Mouse (Mus musculus) heart, embryonic 13.5 days (tissue): ENCODE data around the gene Stx4a. TPM values are rescaled to one million over a fixed set of nuclear protein-coding genes. Genes with fewer than 3 reads are reported as not detected.

Source experiments
- ATAC-seq: fragments of 200-750 bp; cut with Nextera tagmentation; 2 replicates; pipeline ENCODE4 v1.8.0; 2017; ENCODE audit warnings: moderate TSS enrichment; ENCODE audit not compliant: insufficient number of reproducible peaks, low FRiP score, low TSS enrichment; ENCODE audit errors: extremely low read depth
- H3K27ac ChIP-seq: fragments of 300-500 bp; sonication (generic); replicated peaks from 2 replicates; pipeline ENCODE4 v1.5.1; 2015; ENCODE audit warnings: moderate library complexity, mild to moderate bottlenecking, inconsistent platforms
- H3K27me3 ChIP-seq: fragments of 300-500 bp; sonication (generic); replicated peaks from 2 replicates; pipeline ENCODE4 v1.6.1; 2015; ENCODE audit warnings: mild to moderate bottlenecking, inconsistent platforms
- H3K36me3 ChIP-seq: fragments of 300-500 bp; sonication (generic); 2 replicates; pipeline ENCODE4 v1.6.1; 2015; ENCODE audit warnings: mild to moderate bottlenecking, inconsistent platforms
- H3K4me1 ChIP-seq: fragments of 300-500 bp; sonication (generic); 2 replicates; pipeline ENCODE4 v1.6.1; 2015; ENCODE audit warnings: inconsistent platforms
- H3K4me2 ChIP-seq: fragments of 300-500 bp; sonication (generic); 2 replicates; pipeline ENCODE4 v1.6.1; 2015; ENCODE audit warnings: inconsistent platforms, mild to moderate bottlenecking, moderate library complexity
- H3K4me3 ChIP-seq: fragments of 300-500 bp; sonication (generic); 2 replicates; pipeline ENCODE4 v1.5.1; 2015; ENCODE audit warnings: moderate library complexity, mild to moderate bottlenecking, inconsistent platforms
- H3K9ac ChIP-seq: fragments of 300-500 bp; sonication (generic); 2 replicates; pipeline ENCODE4 v1.6.1; 2015; ENCODE audit warnings: inconsistent platforms, mild to moderate bottlenecking, moderate library complexity
- H3K9me3 ChIP-seq: fragments of 300-500 bp; sonication (generic); 2 replicates; pipeline ENCODE4 v1.6.1; 2016; ENCODE audit warnings: inconsistent platforms
- WGBS: fragments of 180-500 bp; shearing (Covaris S2); methylation state at CpG from one replicate; pipeline ENCODE4 v1.1.7; 2015; ENCODE audit warnings: mixed read lengths; 5-methylcytosine and 5-hydroxymethylcytosine counted together
- polyA plus RNA-seq: library from polyadenylated mRNA; unstranded; fragments of >200 nt; fragmentation: Nextera tagmentation; extraction: Ambion mirVana; gene quantifications from 2 replicates; pipeline ENCODE4 v1.2.1, GENCODE M21; 2015

Gene Stx4a
- polyA plus RNA-seq, 1 experiment from 2014 or later, result 39.2 TPM

DNA sequence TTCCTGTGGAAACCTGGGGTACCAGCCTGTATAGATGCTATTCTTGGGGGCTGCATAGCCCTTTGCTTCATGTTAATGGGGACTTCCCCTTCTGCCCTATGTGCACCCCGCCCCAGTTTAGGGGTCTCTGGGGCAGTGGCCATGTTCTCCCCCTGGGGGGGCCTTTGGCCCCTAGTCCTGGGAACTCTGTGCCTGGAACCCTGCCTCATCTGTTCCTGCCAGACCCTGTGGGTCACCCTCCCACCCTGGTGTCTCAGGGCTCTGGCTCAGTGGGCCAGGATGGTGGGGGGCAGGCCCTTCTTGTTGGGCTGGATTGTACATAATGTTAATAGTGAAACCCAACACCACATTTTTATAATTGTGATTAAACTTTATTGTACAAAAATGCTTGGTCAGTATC, 24.4 kb upstream of the Stx4a start:
- Histone ChIP-seq H3K36me3 (peaks cover 71% of the 10 kb centered on the region), H3K4me2 (no peak overlapping the region), H3K9me3 (no peaks in the 10 kb centered on the region), H3K9ac (no peak overlapping the region), H3K27ac (no peak overlapping the region), H3K4me3 (no peak overlapping the region), H3K27me3 (no peaks in the 10 kb centered on the region), H3K4me1 (peaks cover 13% of the 10 kb centered on the region)
- no peak for ATAC-seq
- whole genome bisulfite sequencing, result 78% methylated on average over 1 of the region's 1 CpGs

DNA sequence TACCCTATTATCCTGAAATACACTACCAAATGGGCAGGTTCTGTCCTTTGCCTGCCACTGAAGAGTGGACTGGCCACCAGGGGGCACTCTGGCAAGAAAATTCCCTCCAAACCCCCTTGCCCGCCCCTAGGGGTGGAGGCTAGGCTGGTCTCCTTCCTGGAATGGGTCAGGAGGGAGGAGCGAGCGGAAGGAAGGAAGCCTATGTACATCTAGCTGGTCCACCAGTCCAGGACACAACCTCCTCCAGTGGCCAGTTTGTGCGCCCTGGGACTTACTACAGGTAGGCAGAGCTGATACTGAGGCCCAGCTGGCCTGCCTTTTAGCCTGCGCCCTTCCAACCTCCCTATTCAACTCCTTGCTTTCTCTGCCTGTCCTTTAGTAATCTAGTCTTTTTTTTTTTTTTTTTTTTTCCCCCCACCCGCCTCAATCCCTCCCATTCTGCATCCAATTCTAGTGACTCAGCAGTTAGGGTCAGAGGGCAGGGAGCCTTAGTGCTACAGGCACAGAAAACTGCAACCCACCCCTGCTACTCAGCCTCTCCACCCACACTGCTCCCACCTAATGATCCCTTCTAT, 23.6 kb upstream of the Stx4a start, which contains the start of gene Hsd3b7:
Gene Hsd3b7, plus strand, starts transcription at position 170 of the 575 bp plus-strand sequence.
- WGBS, result 28% methylated on average over 6 of the region's 6 CpGs
- peak within 1 kb of the TSS; percentile 62 for H3K4me2 ChIP-seq
- peak; percentile 67; the same call in 1 of the 2 replicates for ATAC-seq
- H3K9ac ChIP-seq, result peak within 1 kb of the TSS; percentile 61
- H3K4me3 ChIP-seq, result peak within 1 kb of the TSS; percentile 41
- H3K27ac ChIP-seq, result peak within 1 kb of the TSS; percentile 37
- H3K9me3 ChIP-seq, result no peaks in the 10 kb centered on the region
- H3K27me3 ChIP-seq, result no peaks in the 10 kb centered on the region
- peaks cover 13% of the 10 kb centered on the region for H3K4me1 ChIP-seq
- peaks cover 64% of the 10 kb centered on the region for H3K36me3 ChIP-seq

DNA sequence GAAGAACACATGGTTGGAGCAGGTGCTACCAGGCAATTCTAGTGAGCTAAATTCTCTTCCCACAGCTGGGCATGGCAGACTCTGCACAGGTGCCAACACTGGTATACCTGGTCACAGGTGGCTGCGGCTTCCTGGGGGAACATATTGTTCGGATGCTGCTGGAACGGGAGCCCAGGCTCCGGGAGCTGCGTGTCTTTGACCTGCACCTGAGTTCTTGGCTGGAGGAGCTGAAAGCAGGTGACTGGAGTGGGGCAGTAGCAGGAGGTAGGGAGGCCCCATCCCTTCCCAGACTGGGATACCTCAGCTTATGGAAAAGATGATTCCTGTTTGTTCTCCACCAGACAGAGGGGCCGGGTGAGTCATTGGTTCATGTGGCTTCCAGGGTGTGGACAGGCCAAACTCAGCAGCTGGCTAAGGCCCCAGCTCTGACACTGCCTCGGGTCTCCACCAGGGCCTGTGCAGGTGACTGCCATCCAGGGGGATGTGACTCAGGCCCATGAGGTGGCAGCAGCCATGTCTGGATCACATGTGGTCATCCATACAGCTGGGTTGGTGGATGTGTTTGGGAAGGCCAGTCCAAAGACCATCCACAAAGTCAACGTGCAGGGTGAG, 23.0 kb upstream of the Stx4a start:
- Histone ChIP-seq H3K36me3 (peaks cover 58% of the 10 kb centered on the region), H3K27ac (peak overlapping the region; percentile 37), H3K9me3 (no peaks in the 10 kb centered on the region), H3K4me2 (peak overlapping the region; percentile 62), H3K4me1 (peaks cover 13% of the 10 kb centered on the region), H3K27me3 (no peaks in the 10 kb centered on the region), H3K9ac (peak overlapping the region; percentile 61), H3K4me3 (peak overlapping the region; percentile 41)
- no peak; the same call in 1 of the 2 replicates for ATAC-seq
- 90% methylated on average over 8 of the region's 8 CpGs for WGBS

GRCm38 (mm10) chr7:127802313-127802712, 21.8 kb upstream of the Stx4a start:
- no peak overlapping the region for H3K27ac ChIP-seq
- peaks cover 46% of the 10 kb centered on the region for H3K36me3 ChIP-seq
- ATAC-seq, result no peak

DNA sequence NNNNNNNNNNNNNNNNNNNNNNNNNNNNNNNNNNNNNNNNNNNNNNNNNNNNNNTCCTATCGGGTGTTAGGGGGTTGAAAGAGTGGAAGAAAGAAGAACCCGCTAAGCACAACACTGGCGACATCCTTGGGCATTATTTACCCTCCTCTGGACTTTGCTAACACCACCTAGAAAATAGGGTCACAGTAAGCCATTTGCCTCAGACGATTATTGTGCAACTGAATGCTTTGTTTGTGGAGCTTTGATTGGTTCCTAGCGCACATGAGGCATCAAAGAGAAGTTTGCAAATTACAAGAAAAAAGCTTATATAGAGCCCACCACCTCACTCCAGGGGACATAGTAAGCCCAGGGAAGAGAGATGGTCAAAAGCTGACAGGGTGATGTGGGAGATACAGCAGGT, 15.3 kb upstream of the Stx4a start:
- WGBS, result 63% methylated on average over 5 of the region's 5 CpGs
- peaks cover 8% of the 10 kb centered on the region; the same call in 1 of the 2 replicates for H3K36me3 ChIP-seq
- H3K27me3 ChIP-seq, result no peaks in the 10 kb centered on the region
- H3K4me1 ChIP-seq, result peaks cover under 1% of the 10 kb centered on the region; the same call in 1 of the 2 replicates
- H3K9me3 ChIP-seq, result no peaks in the 10 kb centered on the region
- no peak overlapping the region for H3K27ac ChIP-seq
- no peak overlapping the region for H3K4me2 ChIP-seq
- no peak overlapping the region for H3K4me3 ChIP-seq
- H3K9ac ChIP-seq, result no peak overlapping the region
- ATAC-seq, result no peak

More at GRCm38 (mm10) chr7:127802313-127802712, 21.8 kb upstream of the Stx4a start:
- Histone ChIP-seq H3K27me3 (no peaks in the 10 kb centered on the region), H3K4me2 (no peak overlapping the region), H3K4me3 (no peak overlapping the region), H3K9me3 (no peaks in the 10 kb centered on the region), H3K4me1 (peaks cover 13% of the 10 kb centered on the region), H3K9ac (no peak overlapping the region)
- 85% methylated on average over 17 of the region's 17 CpGs for WGBS

DNA sequence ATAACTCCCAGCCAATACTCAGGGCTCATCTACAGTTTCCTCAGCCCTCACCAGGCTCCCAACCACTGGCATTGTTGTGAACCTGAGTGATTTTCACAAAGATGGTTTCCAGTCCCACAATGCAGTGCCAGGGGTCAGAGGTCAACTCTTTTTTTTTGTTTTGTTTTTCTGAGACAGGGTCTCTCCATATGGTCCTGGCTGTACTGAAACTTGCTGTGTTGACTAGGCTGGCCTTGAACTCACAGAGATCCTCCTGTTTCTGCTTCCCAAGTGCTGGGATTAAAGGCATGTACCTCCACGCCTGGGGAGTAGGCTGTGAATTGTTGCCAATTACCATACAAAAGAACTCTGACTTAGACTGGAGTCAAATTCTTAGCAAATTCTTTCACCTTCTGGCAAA, 14.2 kb upstream of the Stx4a start:
- H3K27me3 ChIP-seq, result no peaks in the 10 kb centered on the region
- 81% methylated on average over 1 of the region's 1 CpGs for WGBS

DNA sequence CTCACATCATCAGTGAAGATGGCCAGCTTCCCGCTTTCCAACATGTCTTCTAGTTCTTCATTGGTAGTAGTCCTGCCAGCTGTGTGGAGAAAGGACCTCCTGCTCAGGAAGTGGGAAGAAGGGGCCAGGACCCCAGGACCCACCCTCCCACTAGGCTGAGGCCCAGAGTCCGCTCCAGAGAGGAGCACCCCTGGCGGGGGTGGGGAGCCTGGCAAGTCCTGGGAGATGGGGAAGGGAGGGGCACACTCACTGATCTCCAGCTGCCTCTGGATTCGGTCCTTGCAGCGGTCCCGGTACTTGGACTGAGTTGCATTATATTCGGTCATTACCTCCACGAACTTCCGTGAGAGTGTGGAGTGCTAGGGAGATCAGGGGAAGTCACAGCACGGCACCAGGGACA, 13.4 kb upstream of the Stx4a start:
- Histone ChIP-seq H3K9me3 (no peaks in the 10 kb centered on the region), H3K4me3 (no peak overlapping the region), H3K27me3 (no peaks in the 10 kb centered on the region), H3K9ac (no peak overlapping the region), H3K4me2 (no peak overlapping the region), H3K4me1 (peaks cover 11% of the 10 kb centered on the region), H3K27ac (no peak overlapping the region), H3K36me3 (peaks cover 8% of the 10 kb centered on the region; the same call in 1 of the 2 replicates)
- WGBS, result 59% methylated on average over 10 of the region's 10 CpGs
- no peak for ATAC-seq

More for the DNA sequence above, 14.2 kb upstream of the Stx4a start:
- ATAC-seq, result no peak
- Histone ChIP-seq H3K36me3 (peaks cover 8% of the 10 kb centered on the region; the same call in 1 of the 2 replicates), H3K4me3 (no peak overlapping the region), H3K9ac (no peak overlapping the region), H3K4me2 (no peak overlapping the region), H3K27ac (no peak overlapping the region), H3K4me1 (peaks cover 8% of the 10 kb centered on the region; the same call in 1 of the 2 replicates), H3K9me3 (no peaks in the 10 kb centered on the region)

DNA sequence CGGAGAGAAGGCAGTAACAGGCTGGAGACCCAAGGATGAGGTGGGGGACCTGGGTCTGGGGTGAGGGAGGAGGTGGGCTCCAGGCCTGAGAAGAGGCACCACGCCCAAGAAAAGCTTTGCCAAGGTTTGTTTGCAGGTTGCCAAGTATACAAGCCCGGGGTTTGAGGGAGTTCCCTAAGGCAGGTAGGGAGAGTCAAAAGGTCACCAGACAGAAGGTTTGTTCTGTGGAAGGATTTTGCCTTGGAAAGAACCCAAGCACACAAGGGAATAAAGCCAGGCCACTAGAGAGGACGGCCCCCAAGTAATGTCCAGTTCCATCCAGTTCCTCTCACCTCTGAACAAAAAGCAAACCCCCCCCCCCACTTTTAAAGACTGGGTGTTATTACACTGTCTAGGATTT, 12.9 kb upstream of the Stx4a start:
- ATAC-seq, result no peak
- Histone ChIP-seq H3K36me3 (peaks cover 8% of the 10 kb centered on the region; the same call in 1 of the 2 replicates), H3K9ac (no peak overlapping the region), H3K4me3 (no peak overlapping the region), H3K4me2 (no peak overlapping the region), H3K4me1 (peaks cover 14% of the 10 kb centered on the region), H3K9me3 (no peaks in the 10 kb centered on the region), H3K27me3 (no peaks in the 10 kb centered on the region), H3K27ac (no peak overlapping the region)
- 74% methylated on average over 4 of the region's 4 CpGs for WGBS

DNA sequence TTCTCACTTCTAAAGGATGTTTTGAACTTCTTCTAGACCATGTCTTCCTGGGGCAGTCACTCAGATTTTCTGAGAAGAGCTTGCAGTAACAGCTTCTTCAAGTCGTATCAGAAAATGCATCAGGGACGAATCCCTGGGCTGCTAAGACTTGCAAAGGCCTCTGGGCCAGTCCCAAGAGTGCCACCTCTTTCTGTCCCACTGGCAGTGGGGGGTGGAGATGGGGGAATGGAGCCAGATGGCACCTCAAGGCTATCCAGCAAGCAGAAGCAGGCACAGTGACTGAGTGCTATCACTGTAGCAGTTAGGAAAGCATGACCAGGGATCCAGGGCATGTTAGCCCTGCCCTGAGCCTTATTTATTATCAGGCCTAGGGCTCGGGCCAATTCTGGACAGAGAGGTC, 11.8 kb upstream of the Stx4a start:
- no peak overlapping the region for H3K4me2 ChIP-seq
- no peak overlapping the region for H3K4me3 ChIP-seq
- no peaks in the 10 kb centered on the region for H3K9me3 ChIP-seq
- H3K36me3 ChIP-seq, result peaks cover 8% of the 10 kb centered on the region; the same call in 1 of the 2 replicates
- 62% methylated on average over 3 of the region's 3 CpGs for WGBS
- peaks cover 14% of the 10 kb centered on the region for H3K4me1 ChIP-seq
- ATAC-seq, result no peak
- no peaks in the 10 kb centered on the region for H3K27me3 ChIP-seq
- H3K9ac ChIP-seq, result no peak overlapping the region
- no peak overlapping the region for H3K27ac ChIP-seq

- Histone ChIP-seq H3K27ac (peak overlapping the region; percentile 53), H3K36me3 (peaks cover 8% of the 10 kb centered on the region; the same call in 1 of the 2 replicates), H3K9me3 (no peaks in the 10 kb centered on the region), H3K4me1 (peaks cover 14% of the 10 kb centered on the region), H3K27me3 (no peaks in the 10 kb centered on the region), H3K9ac (no peak overlapping the region), H3K4me2 (0 out of 2 replicates have a peak overlapping the region, but pooled peaks have one; percentile 14), H3K4me3 (no peak overlapping the region)
- no peak for ATAC-seq
- WGBS, result 73% methylated on average over 4 of the region's 4 CpGs
Observed at GRCm38 (mm10) chr7:127813821-127814220, 10.3 kb upstream of the Stx4a start.

- Histone ChIP-seq H3K9me3 (no peaks in the 10 kb centered on the region), H3K27ac (peak overlapping the region; percentile 53), H3K4me2 (0 out of 2 replicates have a peak overlapping the region, but pooled peaks have one; percentile 14), H3K27me3 (no peaks in the 10 kb centered on the region), H3K4me3 (no peak overlapping the region), H3K9ac (no peak overlapping the region), H3K36me3 (peaks cover 8% of the 10 kb centered on the region; the same call in 1 of the 2 replicates), H3K4me1 (peaks cover 14% of the 10 kb centered on the region)
- WGBS, result 65% methylated on average over 19 of the region's 19 CpGs
- no peak for ATAC-seq
Observed at GRCm38 (mm10) chr7:127814241-127814921, 9.7 kb upstream of the Stx4a start.
